26 mouse cellular contexts compared by ENCODE assay signal in genomic region chr3:35099226-35099625, GRCm38 (mm10).
DNase-seq lines count a peak whose midpoint lies in the region; ATAC-seq and TF ChIP-seq lines count a peak whose summit lies in the region.
"Had no signal": no experiment of that assay in that cellular context is flagged by ENCODE, and none has a peak within 500 bp of the region (broad histone marks: within the 10 kb centered on the region; RNA-seq: fewer than 3 reads in every experiment).

No protein-coding gene starts in this region.

- no peak overlapping the region for H3K9ac ChIP-seq in midbrain, postnatal 0 days (replicated peaks; ENCODE audit: low read length, poor library complexity, severe bottlenecking)
- H3K9ac ChIP-seq: embryonic facial prominence, embryonic 12.5 days; embryonic facial prominence, embryonic 15.5 days; forebrain, embryonic 12.5 days; forebrain, embryonic 15.5 days; hindbrain, embryonic 14.5 days had no signal

- H3K9me3 ChIP-seq in heart, embryonic 10.5 days, result no peaks in the 10 kb centered on the region
- H3K9me3 ChIP-seq in midbrain, embryonic 10.5 days (replicated peaks), result no peaks in the 10 kb centered on the region
- H3K9me3 ChIP-seq in midbrain, postnatal 0 days (ENCODE audit: low read length), result no peaks in the 10 kb centered on the region
- H3K9me3 ChIP-seq: embryonic facial prominence, embryonic 12.5 days; embryonic facial prominence, embryonic 15.5 days; forebrain, embryonic 12.5 days; forebrain, embryonic 15.5 days had no signal

- peaks cover 8% of the 10 kb centered on the region; the same call in 1 of the 2 replicates for H3K4me1 ChIP-seq in heart, embryonic 10.5 days
- peaks cover 52% of the 10 kb centered on the region for H3K4me1 ChIP-seq in midbrain, embryonic 10.5 days
- H3K4me1 ChIP-seq in midbrain, postnatal 0 days (ENCODE audit: insufficient read depth, low read length), result no peaks in the 10 kb centered on the region
- H3K4me1 ChIP-seq: embryonic facial prominence, embryonic 12.5 days had no signal

- H3K27ac ChIP-seq in heart, embryonic 10.5 days, result no peak overlapping the region
- H3K27ac ChIP-seq in midbrain, embryonic 10.5 days (replicated peaks), result peak overlapping the region; percentile 87; the same call in 1 of the 2 replicates
- no peak overlapping the region for H3K27ac ChIP-seq in midbrain, postnatal 0 days (ENCODE audit: low read depth, low read length)
- H3K27ac ChIP-seq: embryonic facial prominence, embryonic 12.5 days; embryonic facial prominence, embryonic 15.5 days; forebrain, embryonic 12.5 days; forebrain, embryonic 15.5 days; gastrocnemius, adult 2 months; heart, adult 2 months; hindbrain, embryonic 14.5 days had no signal

- ATAC-seq in midbrain, postnatal 0 days (ENCODE audit: low FRiP score), result no peak
- peak; percentile 40 for ATAC-seq in Patski
- ATAC-seq: CD4-positive, CD25-positive, alpha-beta regulatory T cell, adult 4 months; intestine, postnatal 0 days had no signal

- CTCF ChIA-PET in Patski (lab: Charles Lee), result interaction anchor here (1.0 to 3.3 kb wide), 5 partner anchors 11 to 99 kb away, joined by 3 to 11 read pairs (median 5); no protein-coding TSS in a partner anchor

- no peaks in the 10 kb centered on the region for H3K36me3 ChIP-seq in heart, embryonic 10.5 days
- H3K36me3 ChIP-seq in midbrain, embryonic 10.5 days, result no peaks in the 10 kb centered on the region
- no peaks in the 10 kb centered on the region for H3K36me3 ChIP-seq in midbrain, postnatal 0 days (ENCODE audit: insufficient read depth, low read length)
- H3K36me3 ChIP-seq: embryonic facial prominence, embryonic 12.5 days; embryonic facial prominence, embryonic 15.5 days; forebrain, embryonic 12.5 days; forebrain, embryonic 15.5 days had no signal

- no peak for TF ChIP-seq CTCF in midbrain, postnatal 0 days (IDR thresholded peaks at IDR 0.05)
- TF ChIP-seq CTCF in Patski (IDR thresholded peaks at IDR 0.05), result no peak

- 65% methylated on average over 3 of the region's 3 CpGs for WGBS in heart, embryonic 10.5 days
- WGBS in midbrain, embryonic 10.5 days, result 77% methylated on average over 3 of the region's 3 CpGs
- WGBS in midbrain, postnatal 0 days, result 69% methylated on average over 3 of the region's 3 CpGs

- no peak overlapping the region for H3K4me3 ChIP-seq in heart, embryonic 10.5 days
- H3K4me3 ChIP-seq in midbrain, embryonic 10.5 days, result no peak overlapping the region
- no peak overlapping the region for H3K4me3 ChIP-seq in midbrain, postnatal 0 days (ENCODE audit: low read depth, low read length)
- H3K4me3 ChIP-seq: embryonic facial prominence, embryonic 12.5 days; embryonic facial prominence, embryonic 15.5 days; forebrain, embryonic 12.5 days; forebrain, embryonic 15.5 days; gastrocnemius, adult 2 months; heart, adult 2 months had no signal

- H3K4me2 ChIP-seq in midbrain, postnatal 0 days (ENCODE audit: low read depth, low read length, poor library complexity, severe bottlenecking), result no peak overlapping the region
- H3K4me2 ChIP-seq: embryonic facial prominence, embryonic 12.5 days; embryonic facial prominence, embryonic 15.5 days; forebrain, embryonic 12.5 days; forebrain, embryonic 15.5 days; heart, embryonic 11.5 days; hindbrain, embryonic 14.5 days had no signal

- DNase-seq in heart, embryonic 10.5 days (ENCODE audit: low spot score), result peak; percentile 71
- DNase-seq in heart, postnatal 25 days (ENCODE audit: low spot score), result no peak
- DNase-seq in midbrain, embryonic 10.5 days (ENCODE audit: low spot score), result peak; percentile 9
- DNase-seq in midbrain, postnatal 0 days (ENCODE audit: low spot score), result no peak
- DNase-seq in Muller cell, postnatal 12 days (ENCODE audit: inconsistent ontology term), result peak; percentile 50
- no peak for DNase-seq in Patski (ENCODE audit: low read depth, low spot score)
- no peak for DNase-seq in gastrocnemius, postnatal 10 days
- DNase-seq: adrenal gland, postnatal 10 days; adrenal gland, postnatal 36 days; cerebellum, adult 11 months; cerebellum, adult 2 months; cerebellum, adult 9-11 months; cerebellum, postnatal 25 days; gastrocnemius, adult 2 months; gastrocnemius, postnatal 25 days; heart, adult 2 months; heart, postnatal 36 days; kidney, adult 2 months had no signal

- POLR2A ChIA-PET in Patski (lab: Charles Lee), result no interaction called here

- H3K27me3 ChIP-seq in heart, embryonic 10.5 days (ENCODE audit: insufficient read depth, poor library complexity, severe bottlenecking), result 0 out of 2 replicates have a peak, but pooled peaks cover 9% of the 10 kb centered on the region
- H3K27me3 ChIP-seq in midbrain, embryonic 10.5 days (ENCODE audit: low read depth, poor library complexity, severe bottlenecking), result peaks cover 5% of the 10 kb centered on the region; the same call in 1 of the 2 replicates
- H3K27me3 ChIP-seq in midbrain, postnatal 0 days (ENCODE audit: insufficient read depth, low read length), result no peaks in the 10 kb centered on the region
- peaks cover 5% of the 10 kb centered on the region for H3K27me3 ChIP-seq in Patski
- H3K27me3 ChIP-seq: forebrain, embryonic 12.5 days; forebrain, embryonic 15.5 days had no signal

- intact Hi-C loops in heart, postnatal 25 days (cut with DNase I), result no loop called here

- in situ Hi-C loops in Patski (cut with MboI; ENCODE audit: low pct_unique_long_range_greater_than_20kb), result loop anchor here (5.0 kb wide), 1 partner anchor 452 kb away; no protein-coding TSS in a partner anchor

Comparison
In these comparisons a context has a peak if more than half of its experiments do, and no peak if none do; other contexts are left out.
1. DNase-seq: peak in heart, embryonic 10.5 days (single experiment), midbrain, embryonic 10.5 days (single experiment) and Muller cell, postnatal 12 days (single experiment); none in heart, postnatal 25 days (single experiment), midbrain, postnatal 0 days (single experiment), Patski (single experiment) and gastrocnemius, postnatal 10 days (single experiment).